Mouse (Mus musculus) kidney, adult 18-20 months (tissue): ENCODE measurements around the gene Kalrn.

Source experiments
- DNase-seq: peaks from one replicate; pipeline ENCODE4 v3.0.0; 2021

Gene Kalrn

GRCm38 (mm10) chr16:34005986-34006385 lies 567.3 kb downstream of the Kalrn start:
- DNase-seq = no peak

GRCm38 (mm10) chr16:34004128-34004578 lies 569.2 kb downstream of the Kalrn start:
- DNase-seq = no peak

- no peak for DNase-seq
Observed at GRCm38 (mm10) chr16:34003566-34004127, 569.7 kb downstream of the Kalrn start.

GRCm38 (mm10) chr16:34000715-34001114 lies 572.6 kb downstream of the Kalrn start:
- DNase-seq = no peak

- peak; percentile 60 for DNase-seq
Observed at GRCm38 (mm10) chr16:33999388-33999787, 573.9 kb downstream of the Kalrn start.

GRCm38 (mm10) chr16:33998011-33998410 lies 575.3 kb downstream of the Kalrn start:
- no peak for DNase-seq

- peak; percentile 67 for DNase-seq
Observed at GRCm38 (mm10) chr16:33996030-33996429, 577.3 kb downstream of the Kalrn start.

GRCm38 (mm10) chr16:33995496-33995895 lies 577.8 kb downstream of the Kalrn start:
- DNase-seq = no peak

- DNase-seq = no peak
Observed at GRCm38 (mm10) chr16:33994321-33994720, 579.0 kb downstream of the Kalrn start.

GRCm38 (mm10) chr16:33990712-33991111 lies 582.6 kb downstream of the Kalrn start:
- DNase-seq = no peak

GRCm38 (mm10) chr16:33989106-33989505 lies 584.2 kb downstream of the Kalrn start:
- DNase-seq = no peak

GRCm38 (mm10) chr16:33988358-33989012 lies 584.8 kb downstream of the Kalrn start:
- peak; percentile 73 for DNase-seq

- no peak for DNase-seq
Observed at GRCm38 (mm10) chr16:33986993-33987392, 586.3 kb downstream of the Kalrn start.

GRCm38 (mm10) chr16:33985372-33985771 lies 588.0 kb downstream of the Kalrn start:
- DNase-seq = no peak

- DNase-seq = no peak
Observed at GRCm38 (mm10) chr16:33983712-33984111, 589.6 kb downstream of the Kalrn start.

- DNase-seq = no peak
Observed at GRCm38 (mm10) chr16:33979855-33980254, 593.5 kb downstream of the Kalrn start.

- no peak for DNase-seq
Observed at GRCm38 (mm10) chr16:33967283-33967640, 606.1 kb downstream of the Kalrn start.

GRCm38 (mm10) chr16:33966538-33967282 lies 606.6 kb downstream of the Kalrn start, which contains the start of gene Umps:
Gene Umps, minus strand, starts transcription at chr16:33967038.
- DNase-seq = peak; percentile 88

- DNase-seq = no peak
Observed at GRCm38 (mm10) chr16:33965878-33966537, 607.3 kb downstream of the Kalrn start.

- no peak for DNase-seq
Observed at GRCm38 (mm10) chr16:33963509-33963908, 609.8 kb downstream of the Kalrn start.

- no peak for DNase-seq
Observed at GRCm38 (mm10) chr16:33954793-33955192, 618.5 kb downstream of the Kalrn start.

- no peak for DNase-seq
Observed at GRCm38 (mm10) chr16:33953008-33953407, 620.3 kb downstream of the Kalrn start.

GRCm38 (mm10) chr16:33950830-33951229 lies 622.5 kb downstream of the Kalrn start:
- DNase-seq = peak; percentile 92
